Mouse (Mus musculus): ENCODE results near the gene AK157302.
A peak's percentile ranks its signal among the peaks of the same experiment; 100 is the strongest.
"Not testable (repeated sequence)": the region's sequence is repeated elsewhere in the genome, so short reads cannot be mapped to it uniquely, and the experiment has no call there.

Gene AK157302

GRCm38 (mm10) chr13:21495080-21495479 is at the start of gene AK157302:
Gene AK157302, plus strand, starts transcription at chr13:21495223.
- DNase-seq (ENCODE audit: low spot score in 2 of 2): no peak

GRCm38 (mm10) chr13:21446796-21447195 is 48.2 kb upstream of the AK157302 start:
- DNase-seq (ENCODE audit: low spot score in 2 of 2): no peak

- no peak for DNase-seq (ENCODE audit: low spot score in 2 of 2)
Measured at GRCm38 (mm10) chr13:21447856-21448614, 47.0 kb upstream of the AK157302 start.

- peak in 1 of 2 experiments; percentile 3 for DNase-seq (ENCODE audit: low spot score in 2 of 2)
Measured at GRCm38 (mm10) chr13:21453042-21453441, 42.0 kb upstream of the AK157302 start.

GRCm38 (mm10) chr13:21453449-21453848 is 41.6 kb upstream of the AK157302 start, which contains the start of gene Zscan26:
Gene Zscan26, minus strand, starts transcription at chr13:21453730.
- peak; percentile 90 to 91 for DNase-seq (ENCODE audit: low spot score in 2 of 2)

- no peak for DNase-seq (ENCODE audit: low spot score in 2 of 2)
Measured at GRCm38 (mm10) chr13:21454133-21454532, 40.9 kb upstream of the AK157302 start.

GRCm38 (mm10) chr13:21456347-21456746 is 38.7 kb upstream of the AK157302 start:
- DNase-seq (ENCODE audit: low spot score in 2 of 2): no peak

GRCm38 (mm10) chr13:21462516-21462915 is 32.5 kb upstream of the AK157302 start:
- DNase-seq (ENCODE audit: low spot score in 2 of 2): not testable (repeated sequence)

GRCm38 (mm10) chr13:21467336-21467735 is 27.7 kb upstream of the AK157302 start:
- DNase-seq (ENCODE audit: low spot score in 2 of 2): no peak

- peak; percentile 83 to 86 for DNase-seq (ENCODE audit: low spot score in 2 of 2)
Measured at GRCm38 (mm10) chr13:21468061-21469019, 26.7 kb upstream of the AK157302 start, which contains the start of gene Nkapl. Gene Nkapl, minus strand, starts transcription at chr13:21468509.

GRCm38 (mm10) chr13:21469097-21469496 is 25.9 kb upstream of the AK157302 start:
- no peak for DNase-seq (ENCODE audit: low spot score in 2 of 2)

- no peak for DNase-seq (ENCODE audit: low spot score in 2 of 2)
Measured at GRCm38 (mm10) chr13:21472427-21472826, 22.6 kb upstream of the AK157302 start.

- peak; percentile 62 to 65 for DNase-seq (ENCODE audit: low spot score in 2 of 2)
Measured at GRCm38 (mm10) chr13:21478759-21479670, 16.0 kb upstream of the AK157302 start, which contains the start of the genes Zkscan4 and Gm10065. Gene Zkscan4, plus strand, starts transcription at chr13:21478907. Gene Gm10065, minus strand, starts transcription at chr13:21479441.

- no peak for DNase-seq (ENCODE audit: low spot score in 2 of 2)
Measured at GRCm38 (mm10) chr13:21486881-21487280, 8.1 kb upstream of the AK157302 start.

- DNase-seq (ENCODE audit: low spot score in 2 of 2): no peak
Measured at GRCm38 (mm10) chr13:21492847-21493246, 2.2 kb upstream of the AK157302 start.

GRCm38 (mm10) chr13:21501182-21501581 is 6.2 kb downstream of the AK157302 start, which contains the start of gene Gm11273:
Gene Gm11273, minus strand, starts transcription at chr13:21501418.
- DNase-seq (ENCODE audit: low spot score in 2 of 2): not testable (repeated sequence)

- no peak for DNase-seq (ENCODE audit: low spot score in 2 of 2)
Measured at GRCm38 (mm10) chr13:21502296-21502695, 7.3 kb downstream of the AK157302 start.

- peak; percentile 83 for DNase-seq (ENCODE audit: low spot score in 2 of 2)
Measured at GRCm38 (mm10) chr13:21506221-21506649, 11.2 kb downstream of the AK157302 start.

- DNase-seq (ENCODE audit: low spot score in 2 of 2): no peak
Measured at GRCm38 (mm10) chr13:21530136-21530535, 35.1 kb downstream of the AK157302 start.

- DNase-seq (ENCODE audit: low spot score in 2 of 2): peak; percentile 87 to 90
Measured at GRCm38 (mm10) chr13:21530781-21531201, 35.8 kb downstream of the AK157302 start, which contains the start of gene Zkscan8. Gene Zkscan8, minus strand, starts transcription at chr13:21531120.

GRCm38 (mm10) chr13:21542708-21543107 is 47.7 kb downstream of the AK157302 start, which contains the start of gene Olfr1366:
Gene Olfr1366, minus strand, starts transcription at chr13:21542808.
- DNase-seq (ENCODE audit: low spot score in 2 of 2): no peak
